Mouse (Mus musculus) CH12.LX (cell line): ENCODE data around the gene Fam133b. TPM values are rescaled to one million over a fixed set of nuclear protein-coding genes. Genes with fewer than 3 reads are reported as not detected.

Experiments
- DNase-seq: peaks from one replicate; pipeline ENCODE4 v3.0.0-alpha.2; 2013; ENCODE audit errors: extremely low read depth
- H3K27ac ChIP-seq: 2 replicates; pipeline ENCODE4 v1.5.1; 2012; ENCODE audit warnings: low read depth, mild to moderate bottlenecking, control low read depth, moderate library complexity; ENCODE audit not compliant: insufficient read depth
- H3K27me3 ChIP-seq: replicated peaks from 2 replicates; pipeline ENCODE3; 2012; ENCODE audit warnings: inconsistent platforms
- H3K36me3 ChIP-seq, 2 experiments: replicated peaks in 1 of 2; 2 replicates each; pipeline versions ENCODE3 to v1.6.1; 2012; ENCODE audit warnings: inconsistent platforms in 1 of 2, low read length in 1 of 2, mild to moderate bottlenecking in 1 of 2, mixed read lengths in 1 of 2, moderate library complexity in 1 of 2; ENCODE audit not compliant: control insufficient read depth in 1 of 2, insufficient read depth in 1 of 2
- H3K4me1 ChIP-seq, 2 experiments: 2 replicates each; pipeline ENCODE4 v1.6.1; 2012; ENCODE audit warnings: inconsistent platforms in 1 of 2, moderate library complexity in 1 of 2; ENCODE audit not compliant: insufficient read depth in 2 of 2, control insufficient read depth in 1 of 2
- H3K4me2 ChIP-seq: 2 replicates; pipeline ENCODE4 v1.6.1; 2012; ENCODE audit warnings: low read depth, mild to moderate bottlenecking, control low read depth; ENCODE audit not compliant: poor library complexity, insufficient read depth, severe bottlenecking
- H3K4me3 ChIP-seq, 3 experiments: fragments of 150-350 bp in 1 of 3; sonication (generic) in 1 of 3; replicated peaks in 1 of 3; 2 replicates each; pipeline versions ENCODE3 to v1.5.1; 2011 to 2012; ENCODE audit warnings: low read depth in 2 of 3, low read length in 2 of 3, mild to moderate bottlenecking in 2 of 3, moderate library complexity in 2 of 3, control low read depth in 1 of 3, improper control_type of control experiment in 1 of 3, inconsistent platforms in 1 of 3, mixed read lengths in 1 of 3; ENCODE audit not compliant: poor library complexity in 1 of 3
- H3K79me2 ChIP-seq: replicated peaks from 2 replicates; pipeline ENCODE4 v1.6.1; 2012; ENCODE audit warnings: mild to moderate bottlenecking, moderate library complexity; ENCODE audit not compliant: control insufficient read depth, poor library complexity, insufficient read depth, severe bottlenecking; ENCODE audit errors: extremely low read depth
- H3K9ac ChIP-seq: 2 replicates; pipeline ENCODE4 v1.6.1; 2012; ENCODE audit warnings: low read depth, mild to moderate bottlenecking, control low read depth, moderate library complexity; ENCODE audit not compliant: insufficient read depth
- H3K9me3 ChIP-seq: replicated peaks from 2 replicates; pipeline ENCODE3; 2012; ENCODE audit warnings: low read length, inconsistent platforms, mixed read lengths
- BHLHE40 ChIP-seq: IDR thresholded peaks from 2 replicates; pipeline ENCODE4 v1.6.1; 2011; ENCODE audit warnings: mild to moderate bottlenecking, low read depth, low read length, improper control_type of control experiment
- CHD1 ChIP-seq: IDR thresholded peaks from 2 replicates; pipeline ENCODE4 v1.6.1; 2012; ENCODE audit warnings: low read depth, low read length, improper control_type of control experiment, inconsistent platforms
- CHD2 ChIP-seq: IDR thresholded peaks from 2 replicates; pipeline ENCODE4 v1.6.1; 2011; ENCODE audit warnings: low read length, improper control_type of control experiment
- CTCF ChIP-seq, 2 experiments: IDR thresholded peaks in 1 of 2; conservative IDR thresholded peaks in 1 of 2; 2 replicates each; pipeline ENCODE4 v1.5.1; 2011 to 2012; ENCODE audit warnings: low read depth in 2 of 2, low read length in 2 of 2, improper control_type of control experiment in 1 of 2, inconsistent platforms in 1 of 2, mild to moderate bottlenecking in 1 of 2, moderate library complexity in 1 of 2
- ELF1 ChIP-seq: IDR thresholded peaks from 2 replicates; pipeline ENCODE4 v1.6.1; 2014; ENCODE audit warnings: low read depth, mild to moderate bottlenecking, inconsistent platforms, low read length, improper control_type of control experiment
- EP300 ChIP-seq: IDR thresholded peaks from 2 replicates; pipeline ENCODE4 v1.6.1; 2011; ENCODE audit warnings: low read length, improper control_type of control experiment
- ETS1 ChIP-seq: conservative IDR thresholded peaks from 2 replicates; pipeline ENCODE4 v1.6.1; 2012; ENCODE audit warnings: low read depth, mild to moderate bottlenecking, inconsistent platforms, low read length, improper control_type of control experiment, moderate library complexity
- GABPA ChIP-seq: IDR thresholded peaks from 2 replicates; pipeline ENCODE4 v1.6.1; 2012; ENCODE audit warnings: low read depth, low read length, improper control_type of control experiment, inconsistent platforms; ENCODE audit not compliant: insufficient replicate concordance
- HCFC1 ChIP-seq: IDR thresholded peaks from 2 replicates; pipeline ENCODE4 v1.6.1; 2012; ENCODE audit warnings: low read depth, mild to moderate bottlenecking, inconsistent platforms, low read length, improper control_type of control experiment
- IRF4 ChIP-seq: IDR thresholded peaks from 2 replicates; pipeline ENCODE4 v1.6.1; 2014; ENCODE audit warnings: low read depth, mild to moderate bottlenecking, inconsistent platforms, low read length, improper control_type of control experiment
- JUN ChIP-seq: IDR thresholded peaks from 2 replicates; pipeline ENCODE4 v1.6.1; 2011; ENCODE audit warnings: low read depth, mild to moderate bottlenecking, low read length, improper control_type of control experiment, moderate library complexity; ENCODE audit not compliant: insufficient read depth
- JUND ChIP-seq: conservative IDR thresholded peaks from 2 replicates; pipeline ENCODE4 v1.6.1; 2011; ENCODE audit warnings: low read depth, low read length, improper control_type of control experiment
- KAT2A ChIP-seq: IDR thresholded peaks from 2 replicates; pipeline ENCODE4 v1.6.1; 2012; ENCODE audit warnings: low read length, improper control_type of control experiment, inconsistent platforms; ENCODE audit not compliant: insufficient replicate concordance
- MAX ChIP-seq: IDR thresholded peaks from 2 replicates; pipeline ENCODE4 v1.6.1; 2011; ENCODE audit warnings: low read length, improper control_type of control experiment
- MAZ ChIP-seq: IDR thresholded peaks from 2 replicates; pipeline ENCODE4 v1.6.1; 2012; ENCODE audit warnings: low read depth, mild to moderate bottlenecking, inconsistent platforms, low read length, improper control_type of control experiment, moderate library complexity
- MEF2A ChIP-seq: IDR thresholded peaks from 2 replicates; pipeline ENCODE4 v1.6.1; 2014; ENCODE audit warnings: low read depth, mild to moderate bottlenecking, inconsistent platforms, low read length, improper control_type of control experiment, borderline replicate concordance
- MXI1 ChIP-seq: IDR thresholded peaks from 2 replicates; pipeline ENCODE4 v1.6.1; 2011; ENCODE audit warnings: mild to moderate bottlenecking, low read depth, low read length, improper control_type of control experiment
- MYC ChIP-seq: IDR thresholded peaks from 2 replicates; pipeline ENCODE4 v1.6.1; 2011; ENCODE audit warnings: low read depth, mild to moderate bottlenecking, improper control_type of control experiment, low read length
- NELFE ChIP-seq: IDR thresholded peaks from 2 replicates; pipeline ENCODE4 v1.6.1; 2011; ENCODE audit warnings: low read depth, low read length, improper control_type of control experiment
- NRF1 ChIP-seq: IDR thresholded peaks from 2 replicates; pipeline ENCODE4 v1.6.1; 2014; ENCODE audit warnings: low read depth, mild to moderate bottlenecking, inconsistent platforms, low read length, improper control_type of control experiment, moderate library complexity
- PAX5 ChIP-seq: IDR thresholded peaks from 2 replicates; pipeline ENCODE4 v1.6.1; 2012; ENCODE audit warnings: low read length, inconsistent platforms, mixed read lengths
- POLR2A ChIP-seq: IDR thresholded peaks from 2 replicates; pipeline ENCODE4 v1.6.1; 2011; ENCODE audit warnings: low read depth, mild to moderate bottlenecking, improper control_type of control experiment, low read length
- POLR2AphosphoS2 ChIP-seq: IDR thresholded peaks from 2 replicates; pipeline ENCODE4 v1.6.1; 2011; ENCODE audit warnings: low read depth, low read length, improper control_type of control experiment
- RAD21 ChIP-seq: IDR thresholded peaks from 2 replicates; pipeline ENCODE4 v1.6.1; 2011; ENCODE audit warnings: low read depth, mild to moderate bottlenecking, low read length, improper control_type of control experiment, moderate library complexity
- RCOR1 ChIP-seq: conservative IDR thresholded peaks from 2 replicates; pipeline ENCODE4 v1.6.1; 2012; ENCODE audit warnings: low read depth, mild to moderate bottlenecking, inconsistent platforms, low read length, improper control_type of control experiment
- SIN3A ChIP-seq: IDR thresholded peaks from 2 replicates; pipeline ENCODE4 v1.6.1; 2012; ENCODE audit warnings: low read length, improper control_type of control experiment, inconsistent platforms
- SMC3 ChIP-seq: IDR thresholded peaks from 2 replicates; pipeline ENCODE4 v1.6.1; 2011; ENCODE audit warnings: low read depth, low read length, improper control_type of control experiment
- TCF12 ChIP-seq: IDR thresholded peaks from 2 replicates; pipeline ENCODE4 v1.6.1; 2014; ENCODE audit warnings: low read depth, mild to moderate bottlenecking, inconsistent platforms, low read length, improper control_type of control experiment
- UBTF ChIP-seq: IDR thresholded peaks from 2 replicates; pipeline ENCODE4 v1.6.1; 2012; ENCODE audit warnings: low read depth, mild to moderate bottlenecking, inconsistent platforms, low read length, improper control_type of control experiment, moderate library complexity
- USF1 ChIP-seq: IDR thresholded peaks from 2 replicates; pipeline ENCODE4 v1.6.1; 2014; ENCODE audit warnings: low read depth, mild to moderate bottlenecking, inconsistent platforms, low read length, improper control_type of control experiment
- USF2 ChIP-seq: conservative IDR thresholded peaks from 2 replicates; pipeline ENCODE4 v1.6.1; 2011; ENCODE audit warnings: low read depth, low read length, improper control_type of control experiment
- ZC3H11A ChIP-seq: IDR thresholded peaks from 2 replicates; pipeline ENCODE4 v1.6.1; 2012; ENCODE audit warnings: low read depth, mild to moderate bottlenecking, inconsistent platforms, low read length, improper control_type of control experiment
- ZMIZ1 ChIP-seq: IDR thresholded peaks from 2 replicates; pipeline ENCODE4 v1.6.1; 2012; ENCODE audit warnings: low read depth, mild to moderate bottlenecking, inconsistent platforms, low read length, improper control_type of control experiment
- ZNF384 ChIP-seq: IDR thresholded peaks from 2 replicates; pipeline ENCODE4 v1.6.1; 2012; ENCODE audit warnings: low read depth, low read length, improper control_type of control experiment, inconsistent platforms
- dilution Hi-C: fragments of 300-500 bp; cut with MboI; formaldehyde crosslinking; loops from 2 replicates; pipeline ENCODE4 v1.14.3; 2020; ENCODE audit warnings: low sequenced_read_pairs; ENCODE audit not compliant: extremely low pct_unique_long_range_greater_than_20kb, extremely low pct_ligation_motif_present
- in situ Hi-C: fragments of 300-500 bp; cut with MboI; formaldehyde crosslinking; loops from 3 replicates; pipeline ENCODE4 v1.14.3; 2019; ENCODE audit warnings: low sequenced_read_pairs, low pct_ligation_motif_present, low pct_unique_long_range_greater_than_20kb, mixed read lengths
- polyA plus RNA-seq: library from polyadenylated mRNA; unstranded; fragments of >175 nt; gene quantifications from 2 replicates; pipeline ENCODE4 v1.2.1, GENCODE M21; 2012; ENCODE audit warnings: low read depth; ENCODE audit not compliant: insufficient read length
- total RNA-seq, 2 experiments: library from RNA; depleted of rRNA; stranded (reverse); fragments of 300-350 nt in 1 of 2; fragments of >200 nt in 1 of 2; gene quantifications; 2 replicates each; pipeline ENCODE4 v1.2.3; 2012 to 2014

Fam133b gene
- total and polyA plus RNA-seq, 3 experiments = 23.2 to 66.1 (median 55.9) TPM

DNA sequence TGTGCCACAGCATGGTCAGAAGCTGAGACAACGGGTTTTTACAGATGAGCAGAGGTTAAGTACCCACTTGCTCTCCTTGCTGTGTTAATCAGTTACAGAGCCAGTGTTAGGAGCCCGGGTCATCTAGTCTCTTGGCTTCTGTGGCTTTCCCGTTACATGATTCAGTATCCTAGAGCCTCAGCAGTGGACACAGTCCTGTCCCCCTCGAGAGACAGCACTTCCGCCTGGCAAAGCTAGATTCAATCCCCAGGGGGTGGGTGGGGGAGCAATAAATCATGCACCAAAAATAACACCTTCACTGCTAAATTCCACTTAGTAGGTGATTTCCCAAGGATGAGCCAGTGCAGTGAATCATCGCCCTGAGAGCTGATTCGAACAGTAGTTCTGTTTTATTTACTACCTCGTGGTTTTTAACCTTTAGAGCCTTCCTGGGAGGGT lies 42.0 kb upstream of the Fam133b start (continued):
- TF ChIP-seq CHD1 (no peak; the same call in 1 of the 2 replicates), CHD2 (peak; percentile 74), MAX (peak; percentile 78), ZNF384 (peak; percentile 33; the same call in 1 of the 2 replicates), ZMIZ1 (no peak), JUND (peak; percentile 59), CTCF (conservative IDR thresholded peaks at IDR 0.05 in 1 of 2, IDR thresholded peaks at IDR 0.05 in 1 of 2; ENCODE audit: low read depth in 2 of 2, low read length in 2 of 2) (no peak), IRF4 (peak; percentile 85), SIN3A (peak; percentile 45; the same call in 1 of the 2 replicates), TCF12 (peak; percentile 82; the same call in 1 of the 2 replicates), MAZ (peak; percentile 92), MEF2A (peak; percentile 100), SMC3 (0 out of 2 replicates have a peak, but pooled peaks have one; percentile 15), USF2 (no peak), JUN (peak; percentile 88)

DNA sequence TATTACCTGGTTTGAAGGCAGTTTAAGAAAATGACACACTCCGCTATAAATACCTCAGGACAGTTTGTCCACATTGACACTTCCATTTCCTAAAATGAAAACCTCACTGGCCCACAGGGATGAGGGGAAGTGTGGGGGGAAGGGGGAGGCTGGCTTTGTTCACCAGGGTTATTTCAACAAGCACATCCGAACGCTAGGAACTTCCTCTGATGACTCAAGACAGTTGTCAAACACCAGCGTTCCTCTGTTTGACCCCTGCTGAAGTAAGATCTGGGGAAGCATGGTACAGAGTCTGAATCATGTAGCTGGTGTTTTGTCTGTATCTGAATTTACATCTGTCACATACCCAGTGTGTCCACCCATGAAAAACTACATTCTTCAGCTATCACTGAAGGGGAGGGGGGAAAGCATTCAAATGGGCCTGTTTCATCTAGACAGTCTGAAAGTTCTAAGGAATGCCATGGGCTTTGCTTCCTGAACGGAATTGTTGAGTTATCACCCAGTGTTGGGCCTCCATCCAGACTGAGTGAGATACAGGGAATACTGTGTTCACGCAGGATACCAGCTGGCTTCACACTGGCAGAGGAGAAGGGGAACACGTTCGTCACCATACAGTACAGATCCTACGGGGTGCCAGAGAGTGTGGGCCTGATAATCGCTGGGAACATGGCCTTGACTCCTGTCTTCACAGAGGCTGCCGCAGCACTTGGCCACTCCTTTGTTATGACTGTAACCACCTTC lies 40.9 kb upstream of the Fam133b start:
- dilution Hi-C loops (no loop called here), in situ Hi-C loops (no loop called here)
- Histone ChIP-seq H3K9ac (peak overlapping the region; percentile 90), H3K36me3 (peaks cover 5 to 32% of the 10 kb centered on the region in 2 experiments), H3K27me3 (no peaks in the 10 kb centered on the region), H3K4me2 (peak overlapping the region; percentile 85), H3K9me3 (peaks cover 3% of the 10 kb centered on the region), H3K27ac (peak overlapping the region; percentile 99), H3K4me3 (peak overlapping the region in 1 of 3 experiments; percentile 52), H3K79me2 (peaks cover 73% of the 10 kb centered on the region), H3K4me1 (peaks cover 35 to 97% of the 10 kb centered on the region in 2 experiments)
- DNase-seq = peak; percentile 83
- TF ChIP-seq ETS1 (peak; percentile 82), UBTF (0 out of 2 replicates have a peak, but pooled peaks have one; percentile 50), MEF2A (peak; percentile 96), JUN (peak; percentile 52), BHLHE40 (peak; percentile 74), RAD21 (no peak), ELF1 (no peak), NELFE (no peak), HCFC1 (no peak), MXI1 (peak; percentile 73), JUND (no peak; the same call in 1 of the 2 replicates), ZC3H11A (no peak), POLR2AphosphoS2 (peak; percentile 58; the same call in 1 of the 2 replicates), ZMIZ1 (no peak), NRF1 (no peak), USF1 (no peak), MYC (peak; percentile 73), KAT2A (0 out of 2 replicates have a peak, but pooled peaks have one; percentile 40), CTCF (conservative IDR thresholded peaks at IDR 0.05 in 1 of 2, IDR thresholded peaks at IDR 0.05 in 1 of 2; ENCODE audit: low read depth in 2 of 2, low read length in 2 of 2) (no peak), RCOR1 (no peak; the same call in 1 of the 2 replicates), EP300 (peak; percentile 63), GABPA (no peak), CHD2 (peak; percentile 61), IRF4 (peak; percentile 55; the same call in 1 of the 2 replicates), USF2 (no peak), POLR2A (peak; percentile 18; the same call in 1 of the 2 replicates), CHD1 (no peak), ZNF384 (no peak), PAX5 (no peak)
